Comparison of ENCODE assay signal across 8 mouse cellular contexts in the genomic region with DNA sequence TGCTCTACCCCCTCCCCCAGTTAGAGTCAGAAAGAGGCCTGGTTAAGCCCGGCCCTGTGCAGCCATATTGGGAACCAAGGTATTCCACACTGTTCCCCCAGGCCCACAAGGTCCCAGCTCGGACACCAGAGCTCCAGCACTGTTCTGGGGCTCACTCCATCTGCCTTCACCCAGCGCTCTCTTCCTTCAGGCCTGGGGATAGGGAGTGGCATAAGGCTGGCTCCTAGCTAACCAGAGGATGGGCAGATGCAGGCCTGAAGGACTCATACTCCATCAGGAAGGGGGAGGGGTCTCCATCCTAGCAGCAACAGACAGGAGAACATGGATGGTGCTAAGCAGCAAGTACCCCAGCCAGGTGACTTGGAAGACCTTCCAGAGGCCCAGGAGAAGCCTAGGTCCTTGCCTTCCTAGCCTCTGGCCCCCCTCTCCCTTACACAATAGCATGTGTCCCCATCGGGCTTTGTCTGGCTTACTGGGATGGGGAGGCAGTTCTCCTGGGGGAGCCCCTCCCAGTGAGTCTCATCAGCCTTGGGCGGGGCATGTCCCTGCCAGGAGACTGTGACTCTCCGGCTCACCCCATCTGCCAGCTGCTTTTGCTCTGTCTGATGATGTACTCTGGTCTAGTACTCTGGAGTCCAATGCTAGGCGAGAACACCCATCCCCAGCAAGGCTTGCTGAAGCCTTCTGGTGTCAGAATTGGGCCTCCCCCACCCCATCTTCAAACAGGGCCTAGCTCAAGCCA. TPM values are rescaled to one million over a fixed set of nuclear protein-coding genes. Genes with fewer than 3 reads are reported as not detected.
DNase-seq lines count a peak whose midpoint lies in the region; ATAC-seq and TF ChIP-seq lines count a peak whose summit lies in the region.

No protein-coding gene starts in this region.

- H3K4me1 ChIP-seq in heart, embryonic 13.5 days = peaks cover 30% of the 10 kb centered on the region
- peaks cover 50% of the 10 kb centered on the region for H3K4me1 ChIP-seq in E14TG2a.4 (replicated peaks; ENCODE audit: low read depth, low read length)
- H3K4me1 ChIP-seq in embryonic facial prominence, embryonic 11.5 days (ENCODE audit: control insufficient read depth, insufficient read depth, low read length) = peaks cover 7% of the 10 kb centered on the region
- H3K4me1 ChIP-seq in intestine, embryonic 15.5 days (replicated peaks) = peaks cover 39% of the 10 kb centered on the region
- peaks cover 55% of the 10 kb centered on the region for H3K4me1 ChIP-seq in olfactory bulb, adult 2 months (ENCODE audit: control insufficient read depth, insufficient read depth, low read length)

- H3K4me2 ChIP-seq in heart, embryonic 13.5 days = peak overlapping the region; percentile 98
- H3K4me2 ChIP-seq in embryonic facial prominence, embryonic 11.5 days (ENCODE audit: low read depth, low read length) = peak overlapping the region; percentile 90
- peak overlapping the region; percentile 88 for H3K4me2 ChIP-seq in intestine, embryonic 15.5 days (replicated peaks)

- no peaks in the 10 kb centered on the region for H3K9me3 ChIP-seq in heart, embryonic 13.5 days
- no peaks in the 10 kb centered on the region; the same call in 1 of the 2 replicates for H3K9me3 ChIP-seq in E14TG2a.4 (ENCODE audit: low read length)
- H3K9me3 ChIP-seq in embryonic facial prominence, embryonic 11.5 days (replicated peaks; ENCODE audit: control insufficient read depth, low read length) = no peaks in the 10 kb centered on the region
- no peaks in the 10 kb centered on the region for H3K9me3 ChIP-seq in intestine, embryonic 15.5 days

- peak overlapping the region; percentile 89; the same call in 1 of the 2 replicates for H3K9ac ChIP-seq in heart, embryonic 13.5 days
- H3K9ac ChIP-seq in embryonic facial prominence, embryonic 11.5 days (replicated peaks; ENCODE audit: low read length) = peak overlapping the region; percentile 90
- H3K9ac ChIP-seq in intestine, embryonic 15.5 days = peak overlapping the region; percentile 79

- intact Hi-C loops in heart, postnatal 25 days (cut with DNase I) = loop anchor here (5.0 to 10.0 kb wide), 2 partner anchors 169 to 734 kb away; partner anchors contain the start of genes Dgcr2, Gm20518, Tssk1 and Tssk2

- DNase-seq in heart, postnatal 25 days (ENCODE audit: low spot score) = no peak
- no peak for DNase-seq in embryonic facial prominence, embryonic 11.5 days (ENCODE audit: low spot score)
- DNase-seq in retina, embryonic 14.5 days (ENCODE audit: low spot score) = no peak

- ATAC-seq in heart, embryonic 13.5 days (ENCODE audit: extremely low read depth, insufficient number of reproducible peaks, low FRiP score, low TSS enrichment) = no peak
- ATAC-seq in embryonic facial prominence, embryonic 11.5 days (replicated peaks; ENCODE audit: insufficient number of reproducible peaks, low FRiP score, low TSS enrichment, low read depth) = no peak
- peak; percentile 18 for ATAC-seq in intestine, embryonic 15.5 days
- no peak; the same call in 1 of the 2 replicates for ATAC-seq in frontal cortex, adult (ENCODE audit: low TSS enrichment)

- H3K27me3 ChIP-seq in heart, embryonic 13.5 days (replicated peaks) = peaks cover 86% of the 10 kb centered on the region
- peaks cover 95% of the 10 kb centered on the region for H3K27me3 ChIP-seq in E14TG2a.4 (ENCODE audit: insufficient read depth, low read length)
- H3K27me3 ChIP-seq in embryonic facial prominence, embryonic 11.5 days (ENCODE audit: control insufficient read depth, insufficient read depth, low read length) = peaks cover 29% of the 10 kb centered on the region
- H3K27me3 ChIP-seq in intestine, embryonic 15.5 days (replicated peaks) = peaks cover 26% of the 10 kb centered on the region

- TF ChIP-seq CTCF in E14TG2a.4 (conservative IDR thresholded peaks at IDR 0.05; ENCODE audit: low read length) = no peak
- no peak for TF ChIP-seq CTCF in olfactory bulb, adult 2 months (IDR thresholded peaks at IDR 0.05; ENCODE audit: insufficient read depth, low read depth, low read length)

- H3K27ac ChIP-seq in heart, embryonic 13.5 days (replicated peaks) = no peak overlapping the region
- H3K27ac ChIP-seq in embryonic facial prominence, embryonic 11.5 days (replicated peaks; ENCODE audit: low read depth, low read length) = no peak overlapping the region
- H3K27ac ChIP-seq in intestine, embryonic 15.5 days = no peak overlapping the region; the same call in 1 of the 2 replicates
- peak overlapping the region; percentile 18 for H3K27ac ChIP-seq in olfactory bulb, adult 2 months (ENCODE audit: insufficient read depth, low read depth, low read length)

- WGBS in heart, embryonic 13.5 days = 68% methylated on average over 7 of the region's 7 CpGs
- 65% methylated on average over 7 of the region's 7 CpGs for WGBS in embryonic facial prominence, embryonic 11.5 days
- WGBS in intestine, embryonic 15.5 days = 66% methylated on average over 7 of the region's 7 CpGs
- WGBS in olfactory bulb, adult 2 months = 52% methylated on average over 7 of the region's 7 CpGs

- H3K36me3 ChIP-seq in heart, embryonic 13.5 days = no peaks in the 10 kb centered on the region
- H3K36me3 ChIP-seq in E14TG2a.4 (ENCODE audit: insufficient read depth, low read length) = no peaks in the 10 kb centered on the region
- no peaks in the 10 kb centered on the region for H3K36me3 ChIP-seq in embryonic facial prominence, embryonic 11.5 days (replicated peaks; ENCODE audit: control insufficient read depth, insufficient read depth, low read depth, low read length)
- peaks cover 6% of the 10 kb centered on the region; the same call in 1 of the 2 replicates for H3K36me3 ChIP-seq in intestine, embryonic 15.5 days

- no peak for TF ChIP-seq POLR2A in olfactory bulb, adult 2 months (IDR thresholded peaks at IDR 0.05; ENCODE audit: insufficient read depth, low read depth, low read length)

- H3K4me3 ChIP-seq in heart, embryonic 13.5 days = peak overlapping the region; percentile 83
- H3K4me3 ChIP-seq in E14TG2a.4 (replicated peaks; ENCODE audit: low read length) = 0 out of 2 replicates have a peak overlapping the region, but pooled peaks have one; percentile 77
- H3K4me3 ChIP-seq in embryonic facial prominence, embryonic 11.5 days (ENCODE audit: low read depth, low read length) = peak overlapping the region; percentile 72
- H3K4me3 ChIP-seq in intestine, embryonic 15.5 days (replicated peaks) = peak overlapping the region; percentile 81
- peak overlapping the region; percentile 95 for H3K4me3 ChIP-seq in olfactory bulb, adult 2 months (ENCODE audit: insufficient read depth, low read depth, low read length)

RNA-seq across cellular contexts. Expression of gene Sept5, which starts 1.4 kb away (rescaled TPM):
- polyA plus RNA-seq in heart, embryonic 13.5 days (2015; fragmentation: Nextera tagmentation; extraction: Ambion mirVana) = 8.8 TPM in 2 replicates
- total RNA-seq in heart, postnatal 25 days (2021) = 1 to 10 TPM; 3.9 to 4.6 TPM
- polyA plus RNA-seq in embryonic facial prominence, embryonic 11.5 days (2014; fragmentation: Nextera tagmentation; extraction: Ambion mirVana) = 33.7 and 39.9 TPM in 2 replicates
- 39.0 and 42.7 TPM in 2 replicates for polyA plus RNA-seq in intestine, embryonic 15.5 days (2015; fragmentation: Nextera tagmentation; extraction: Ambion mirVana)
- not detected in 2 replicates for polyA plus RNA-seq in olfactory bulb, adult 2 months (2012; ENCODE audit: insufficient read depth, insufficient read length, low replicate concordance, missing spikeins)

RNA-seq across cellular contexts. Expression of gene Gm49601, which starts 2.1 kb away (rescaled TPM):
- polyA plus RNA-seq in heart, embryonic 13.5 days (2015; fragmentation: Nextera tagmentation; extraction: Ambion mirVana) = 1.4 and 1.8 TPM in 2 replicates
- total RNA-seq in heart, postnatal 25 days (2021) = 1 to 10 TPM; 1.0 to 1.6 TPM
- 1.1 and 3.0 TPM in 2 replicates for polyA plus RNA-seq in embryonic facial prominence, embryonic 11.5 days (2014; fragmentation: Nextera tagmentation; extraction: Ambion mirVana)
- polyA plus RNA-seq in intestine, embryonic 15.5 days (2015; fragmentation: Nextera tagmentation; extraction: Ambion mirVana) = 3.5 and 4.3 TPM in 2 replicates
- polyA plus RNA-seq in olfactory bulb, adult 2 months (2012; ENCODE audit: insufficient read depth, insufficient read length, low replicate concordance, missing spikeins) = not detected in 2 replicates

RNA-seq across cellular contexts. Expression of gene Gp1bb, which starts 6.2 kb away (rescaled TPM):
- polyA plus RNA-seq in heart, embryonic 13.5 days (2015; fragmentation: Nextera tagmentation; extraction: Ambion mirVana) = 4.4 and 6.1 TPM in 2 replicates
- 1 to 10 TPM in 1 of 2 experiments, under 1 TPM in 1; 0.36 to 1.1 TPM for total RNA-seq in heart, postnatal 25 days (2021)
- 5.8 and 6.4 TPM in 2 replicates for polyA plus RNA-seq in embryonic facial prominence, embryonic 11.5 days (2014; fragmentation: Nextera tagmentation; extraction: Ambion mirVana)
- polyA plus RNA-seq in intestine, embryonic 15.5 days (2015; fragmentation: Nextera tagmentation; extraction: Ambion mirVana) = 2.2 and 2.5 TPM in 2 replicates
- polyA plus RNA-seq in olfactory bulb, adult 2 months (2012; ENCODE audit: insufficient read depth, insufficient read length, low replicate concordance, missing spikeins) = not detected in 2 replicates

RNA-seq across cellular contexts. Expression of gene Tbx1, which starts 37.9 kb away (rescaled TPM):
- 0.42 and 1.1 TPM in 2 replicates for polyA plus RNA-seq in heart, embryonic 13.5 days (2015; fragmentation: Nextera tagmentation; extraction: Ambion mirVana)
- total RNA-seq in heart, postnatal 25 days (2021) = under 1 TPM; 0.68 to 0.78 TPM
- 6.3 and 6.8 TPM in 2 replicates for polyA plus RNA-seq in embryonic facial prominence, embryonic 11.5 days (2014; fragmentation: Nextera tagmentation; extraction: Ambion mirVana)
- polyA plus RNA-seq in intestine, embryonic 15.5 days (2015; fragmentation: Nextera tagmentation; extraction: Ambion mirVana) = 0.23 and 0.49 TPM in 2 replicates
- not detected in 2 replicates for polyA plus RNA-seq in olfactory bulb, adult 2 months (2012; ENCODE audit: insufficient read depth, insufficient read length, low replicate concordance, missing spikeins)
